Mouse (Mus musculus) spleen, adult 2 months (tissue): Measurements from ENCODE around the gene Rptor.

ENCODE experiments used
- CTCF ChIP-seq: fragments of 200-500 bp; IDR thresholded peaks from 2 replicates; pipeline ENCODE4 v1.5.1; 2011; ENCODE audit warnings: mild to moderate bottlenecking, inconsistent platforms; ENCODE audit not compliant: insufficient read depth, insufficient read length, insufficient replicate concordance; ENCODE audit errors: extremely low read depth
- POLR2A ChIP-seq: fragments of 200-500 bp; IDR thresholded peaks from 2 replicates; pipeline ENCODE4 v1.6.1; 2011; ENCODE audit warnings: low read depth, low read length, inconsistent platforms

DNA sequence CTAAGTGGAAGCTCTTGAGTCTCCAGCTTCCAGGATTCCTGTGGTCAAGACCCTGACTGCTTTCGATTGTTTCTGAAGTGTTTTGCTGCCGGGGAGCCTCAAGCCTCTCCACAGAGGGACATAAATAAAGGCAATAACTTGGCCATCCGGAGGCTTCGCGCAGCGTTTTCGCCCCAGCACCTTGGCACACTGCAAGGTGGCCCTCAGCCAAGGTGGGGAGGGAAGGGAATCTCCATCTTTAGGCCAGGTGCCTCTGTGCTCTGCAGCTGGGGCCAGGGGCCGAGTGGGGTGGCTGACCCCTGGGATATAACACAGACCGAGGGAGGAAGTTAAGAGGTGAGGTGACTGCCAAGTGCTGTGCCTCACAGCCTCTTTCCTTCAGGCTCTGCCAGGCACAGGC lies 39.5 kb upstream of the Rptor start:
- TF ChIP-seq CTCF (no peak), POLR2A (no peak)
